Mouse (Mus musculus): ENCODE measurements around the gene H1f0. TPM values are rescaled to one million over a fixed set of nuclear protein-coding genes. Genes with fewer than 3 reads are reported as not detected.
A peak's percentile ranks its signal among the peaks of the same experiment; 100 is the strongest.

Gene H1f0
- polyA plus RNA-seq, 1 experiment, result 206 TPM

DNA sequence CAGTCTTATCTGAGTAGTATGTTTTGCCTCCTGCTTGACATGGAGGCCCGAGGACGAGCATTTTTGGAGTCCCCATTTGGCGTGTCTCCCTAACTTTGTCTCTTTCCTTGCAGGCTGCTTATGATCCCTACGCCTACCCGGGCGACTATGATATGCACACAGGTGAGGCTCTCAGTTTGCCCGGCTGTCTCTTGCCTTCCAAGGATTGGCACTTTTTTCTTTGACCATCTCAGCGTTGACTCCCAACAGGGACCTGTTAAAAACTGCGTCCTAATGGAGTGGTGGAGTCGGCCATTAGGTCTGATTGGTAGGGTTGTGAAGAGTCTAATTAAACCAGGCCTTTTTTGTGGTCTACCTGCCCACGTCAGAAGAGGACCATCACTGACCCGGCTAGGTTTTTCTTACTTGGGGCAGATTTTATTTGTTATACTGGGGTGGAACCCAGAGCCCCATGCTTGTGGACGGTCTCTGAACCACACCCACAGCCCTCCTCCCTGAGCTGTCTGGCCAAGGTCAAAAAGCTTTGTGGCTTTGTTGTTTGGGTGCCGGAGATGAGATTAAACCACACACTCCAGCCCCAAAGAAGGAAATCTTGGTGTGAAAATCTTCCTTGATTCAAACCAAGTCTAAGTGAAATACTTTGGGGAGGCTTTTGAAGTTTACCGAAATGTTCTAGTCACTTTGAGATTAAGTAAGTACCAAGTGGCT lies 47.6 kb downstream of the H1f0 start:
- no peak overlapping the region for H3K27ac ChIP-seq (ENCODE audit: insufficient read depth, low read length)

DNA sequence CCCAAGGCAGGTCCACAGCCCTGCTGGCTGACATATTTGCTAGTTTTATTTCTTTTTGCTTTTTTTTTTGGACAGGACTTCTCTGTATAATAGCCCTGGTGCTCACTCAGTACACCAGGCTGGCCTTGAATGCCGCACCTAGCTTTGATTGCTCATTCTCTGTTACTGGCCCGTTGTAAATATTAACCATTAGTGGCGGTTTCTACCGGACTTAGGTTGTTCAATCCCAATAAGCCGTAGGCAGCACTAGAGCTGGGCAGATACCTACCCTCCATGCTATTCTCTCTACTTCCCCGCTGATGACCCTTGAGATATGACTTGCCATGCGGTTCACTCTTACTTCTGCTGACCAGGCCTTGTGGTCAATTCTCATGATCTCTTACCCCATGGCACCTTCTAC lies 51.3 kb downstream of the H1f0 start:
- Histone ChIP-seq H3K4me1 (ENCODE audit: control insufficient read depth, insufficient read depth, low read length) (no peaks in the 10 kb centered on the region), H3K4me3 (ENCODE audit: insufficient read depth, low read length) (no peak overlapping the region), H3K27ac (ENCODE audit: insufficient read depth, low read length) (no peak overlapping the region)
- TF ChIP-seq CTCF (IDR thresholded peaks at IDR 0.05; ENCODE audit: borderline replicate concordance, insufficient read depth, low read length) (no peak), POLR2A (IDR thresholded peaks at IDR 0.05; ENCODE audit: low read depth, low read length) (no peak)

More for the DNA sequence above, 47.6 kb downstream of the H1f0 start:
- no peak for TF ChIP-seq POLR2A (IDR thresholded peaks at IDR 0.05; ENCODE audit: low read depth, low read length)
- TF ChIP-seq CTCF (IDR thresholded peaks at IDR 0.05; ENCODE audit: borderline replicate concordance, insufficient read depth, low read length), result no peak
- Histone ChIP-seq H3K4me1 (ENCODE audit: control insufficient read depth, insufficient read depth, low read length) (no peaks in the 10 kb centered on the region), H3K4me3 (ENCODE audit: insufficient read depth, low read length) (peak overlapping the region; percentile 78)

Other genes with a start within 250 kb of the H1f0 start
- 5.9 and 6.4 TPM in 2 replicates for gene Card10, start 225.4 kb upstream of the H1f0 start, polyA plus RNA-seq (2011; ENCODE audit: insufficient read length, low read depth, missing spikeins)
- gene Cdc42ep1, start 185.8 kb upstream of the H1f0 start, polyA plus RNA-seq (2011; ENCODE audit: insufficient read length, low read depth, missing spikeins), result 26.1 and 30.9 TPM in 2 replicates
- not detected in 2 replicates for gene Lgals2, start 172.9 kb upstream of the H1f0 start, polyA plus RNA-seq (2011; ENCODE audit: insufficient read length, low read depth, missing spikeins)
- 33.1 and 33.2 TPM in 2 replicates for gene Gga1, start 151.3 kb upstream of the H1f0 start, polyA plus RNA-seq (2011; ENCODE audit: insufficient read length, low read depth, missing spikeins)
- 0.61 TPM in 1 of 2 replicates, not detected in the other for gene Gm49510, start 128.8 kb upstream of the H1f0 start, polyA plus RNA-seq (2011; ENCODE audit: insufficient read length, low read depth, missing spikeins)
- 44.1 and 47.8 TPM in 2 replicates for gene Sh3bp1, start 128.7 kb upstream of the H1f0 start, polyA plus RNA-seq (2011; ENCODE audit: insufficient read length, low read depth, missing spikeins)
- gene Pdxp, start 114.5 kb upstream of the H1f0 start, polyA plus RNA-seq (2011; ENCODE audit: insufficient read length, low read depth, missing spikeins), result 3.0 and 4.2 TPM in 2 replicates
- gene Lgals1, start 101.7 kb upstream of the H1f0 start, polyA plus RNA-seq (2011; ENCODE audit: insufficient read length, low read depth, missing spikeins), result 4,027 and 4,662 TPM in 2 replicates
- 46.6 and 55.4 TPM in 2 replicates for gene Nol12, start 93.5 kb upstream of the H1f0 start, polyA plus RNA-seq (2011; ENCODE audit: insufficient read length, low read depth, missing spikeins)
- 34.2 and 45.6 TPM in 2 replicates for gene Triobp, start 80.7 kb upstream of the H1f0 start, polyA plus RNA-seq (2011; ENCODE audit: insufficient read length, low read depth, missing spikeins)
- not detected in 2 replicates for gene Galr3, start 13.4 kb downstream of the H1f0 start, polyA plus RNA-seq (2011; ENCODE audit: insufficient read length, low read depth, missing spikeins)
- gene Ankrd54, start 34.4 kb downstream of the H1f0 start, polyA plus RNA-seq (2011; ENCODE audit: insufficient read length, low read depth, missing spikeins), result 10.4 and 13.8 TPM in 2 replicates
- gene Eif3l, start 46.7 kb downstream of the H1f0 start, polyA plus RNA-seq (2011; ENCODE audit: insufficient read length, low read depth, missing spikeins), result 247 and 268 TPM in 2 replicates
- gene Micall1, start 80.4 kb downstream of the H1f0 start, polyA plus RNA-seq (2011; ENCODE audit: insufficient read length, low read depth, missing spikeins), result 17.0 and 27.4 TPM in 2 replicates
- 82.7 and 96.6 TPM in 2 replicates for gene Polr2f, start 112.6 kb downstream of the H1f0 start, polyA plus RNA-seq (2011; ENCODE audit: insufficient read length, low read depth, missing spikeins)
- 1.7 and 2.2 TPM in 2 replicates for gene 1700088E04Rik, start 112.8 kb downstream of the H1f0 start, polyA plus RNA-seq (2011; ENCODE audit: insufficient read length, low read depth, missing spikeins)
- 1.0 TPM in 1 of 2 replicates, not detected in the other for gene Sox10, start 136.8 kb downstream of the H1f0 start, polyA plus RNA-seq (2011; ENCODE audit: insufficient read length, low read depth, missing spikeins)
- 11.7 and 15.2 TPM in 2 replicates for gene Pick1, start 200.7 kb downstream of the H1f0 start, polyA plus RNA-seq (2011; ENCODE audit: insufficient read length, low read depth, missing spikeins)
- 0.72 and 0.77 TPM in 2 replicates for gene Gm49486, start 200.9 kb downstream of the H1f0 start, polyA plus RNA-seq (2011; ENCODE audit: insufficient read length, low read depth, missing spikeins)
- gene Slc16a8, start 226.3 kb downstream of the H1f0 start, polyA plus RNA-seq (2011; ENCODE audit: insufficient read length, low read depth, missing spikeins), result not detected in 2 replicates

All from embryonic fibroblast, embryonic 13.5 days (primary cell).